Mouse (Mus musculus) CD4-positive naive resting alpha-beta T cell, adult 76 days (primary cell): ENCODE data around the gene Ssr4. TPM values are rescaled to one million over a fixed set of nuclear protein-coding genes. Genes with fewer than 3 reads are reported as not detected.

Experiments
- total RNA-seq: library from RNA; stranded (reverse); gene quantifications from one replicate; pipeline ENCODE4 v1.2.4, GENCODE M21; 2023

Gene Ssr4
- total RNA-seq: 109 TPM

DNA sequence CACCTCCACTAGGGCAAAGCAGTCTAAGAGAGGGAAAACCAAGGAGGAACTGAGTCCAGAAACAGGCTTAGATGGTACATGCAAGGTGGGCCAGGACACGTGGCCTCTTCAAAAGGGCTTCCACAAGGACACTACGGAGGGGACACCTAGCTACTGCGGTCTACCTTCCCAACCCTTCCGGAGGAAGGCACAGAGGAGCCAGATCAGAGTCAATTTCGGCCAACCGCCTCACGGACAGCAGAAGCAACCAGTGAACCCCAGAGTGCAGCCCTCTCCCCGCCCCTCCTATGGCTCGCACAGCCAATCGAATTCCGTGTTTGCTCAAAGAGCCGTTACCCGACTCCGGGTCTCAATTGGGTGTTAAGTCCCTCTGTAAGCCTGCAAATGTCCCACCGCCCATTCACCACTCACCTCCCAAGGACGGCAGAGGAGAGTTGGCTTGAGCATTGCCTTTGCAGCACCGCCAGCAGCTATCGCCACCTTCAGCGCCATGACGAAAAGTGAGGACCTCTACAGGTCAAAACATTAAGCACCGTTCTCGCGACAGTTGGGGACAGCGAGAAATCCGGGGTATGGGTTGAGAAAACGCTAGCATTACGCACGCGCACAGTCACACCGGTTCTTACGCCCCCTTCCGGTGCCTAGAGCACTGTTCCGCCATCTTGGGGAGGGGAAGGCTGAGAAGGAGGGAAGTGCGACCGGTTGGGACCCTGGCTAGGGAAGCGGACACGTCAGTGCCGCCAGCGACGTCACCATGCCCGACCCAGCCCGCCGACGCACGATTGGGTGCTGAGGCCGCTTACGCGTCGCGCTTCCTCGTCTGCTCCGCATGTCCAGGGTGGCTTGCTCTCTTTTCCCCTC is at the start of gene Ssr4, which contains the start of gene Idh3g:
Gene Ssr4, plus strand, starts transcription at position 665 of the 861 bp plus-strand sequence.
Gene Idh3g, minus strand, starts transcription at position 534 of the 861 bp plus-strand sequence.

DNA sequence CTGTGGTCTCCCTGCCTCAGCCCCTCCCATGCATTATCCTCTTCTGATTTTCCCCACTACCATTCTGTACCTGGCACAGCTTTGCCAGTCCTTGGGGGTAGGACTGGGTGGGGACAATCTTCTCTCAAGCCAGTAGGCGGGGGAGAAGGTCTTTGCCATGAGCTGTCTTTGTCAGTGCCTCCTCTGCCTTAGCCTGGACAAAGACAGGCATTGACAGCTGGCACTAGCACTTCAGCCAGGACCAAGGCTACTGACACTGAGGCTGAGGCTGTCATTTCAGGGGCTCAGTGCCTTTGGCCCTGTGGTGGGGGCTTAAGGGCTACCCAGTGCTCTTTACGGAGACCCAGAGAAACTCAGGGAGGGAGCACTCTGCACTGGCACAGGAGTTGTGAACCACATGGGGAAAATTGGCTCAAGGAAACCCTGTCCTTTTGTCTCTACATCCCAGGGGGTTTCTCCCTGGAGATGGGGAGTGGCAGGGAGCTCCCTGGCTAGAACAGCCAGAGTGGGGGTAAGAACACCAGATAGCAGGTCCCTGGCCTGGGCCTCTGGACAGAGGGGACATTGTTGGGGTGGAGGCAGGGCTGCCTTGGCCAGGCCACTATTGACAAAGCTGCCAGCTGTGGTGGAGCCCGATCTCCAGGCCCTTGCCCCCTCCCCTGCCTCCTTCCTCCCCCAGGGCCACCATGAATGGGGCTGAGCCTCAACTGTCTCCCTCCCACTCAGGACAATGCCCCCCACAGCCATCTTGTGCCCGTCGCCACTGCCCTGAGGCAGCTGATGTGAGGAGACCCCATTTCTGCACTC is 30.3 kb upstream of the Ssr4 start, which contains the start of gene Plxnb3:
Gene Plxnb3, plus strand, starts transcription at position 757 of the 807 bp plus-strand sequence.

DNA sequence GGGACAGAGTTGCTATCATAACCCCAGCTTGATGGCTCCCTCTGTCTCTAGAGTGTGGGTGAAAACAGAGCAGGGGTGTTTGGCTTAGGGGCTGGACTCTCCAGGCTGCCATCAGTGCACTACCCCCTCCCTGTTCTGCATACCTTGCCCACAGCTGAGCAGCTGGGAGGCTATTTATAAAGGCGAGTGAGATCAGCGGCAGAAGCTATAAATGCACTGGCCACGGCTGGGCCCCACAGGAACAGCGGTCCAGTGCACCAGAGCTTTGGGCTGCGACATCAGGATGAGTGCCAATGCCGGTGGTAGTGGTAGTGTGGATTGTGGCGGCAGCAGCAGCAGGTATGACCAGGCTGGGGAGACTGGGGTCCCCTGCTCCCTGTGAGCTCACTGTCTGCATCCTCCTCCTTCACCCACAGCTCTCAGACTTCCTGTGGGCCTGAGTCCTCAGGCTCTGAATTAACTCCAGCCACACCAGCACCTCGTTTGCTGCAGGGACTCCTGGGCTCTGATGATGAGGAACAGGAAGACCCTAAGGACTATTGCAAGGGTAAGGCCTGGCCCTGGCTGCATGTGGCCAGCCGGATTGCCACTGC is 12.6 kb upstream of the Ssr4 start, which contains the start of gene Srpk3:
Gene Srpk3, plus strand, starts transcription at position 238 of the 593 bp plus-strand sequence.

GRCm38 (mm10) chrX:73824185-73825151 is 37.6 kb downstream of the Ssr4 start, which contains the start of gene Pdzd4:
Gene Pdzd4, minus strand, starts transcription at chrX:73824969.

Other genes with a start within 250 kb of the Ssr4 start
- gene Dusp9, start 147.6 kb upstream of the Ssr4 start, total RNA-seq: 0.21 TPM
- gene Pnck, start 126.9 kb upstream of the Ssr4 start, total RNA-seq: 0.79 TPM
- gene Slc6a8, start 113.9 kb upstream of the Ssr4 start, total RNA-seq: 0.29 TPM
- 94.2 TPM for gene Bcap31, start 70.9 kb upstream of the Ssr4 start, total RNA-seq
- gene Abcd1, start 70.4 kb upstream of the Ssr4 start, total RNA-seq: 32.2 TPM
- gene Plxnb3, start 29.9 kb upstream of the Ssr4 start, total RNA-seq: not detected
- gene Srpk3, start 12.6 kb upstream of the Ssr4 start, total RNA-seq: 9.1 TPM
- 139 TPM for gene Idh3g, start 131 bp upstream of the Ssr4 start, total RNA-seq
- gene Pdzd4, start 37.9 kb downstream of the Ssr4 start, total RNA-seq: 1.1 TPM
- gene Avpr2, start 105.1 kb downstream of the Ssr4 start, total RNA-seq: not detected
- 61.1 TPM for gene L1cam, start 109.1 kb downstream of the Ssr4 start, total RNA-seq
- 268 TPM for gene Arhgap4, start 134.8 kb downstream of the Ssr4 start, total RNA-seq
- 61.7 TPM for gene Naa10, start 134.9 kb downstream of the Ssr4 start, total RNA-seq
- gene Renbp, start 143.8 kb downstream of the Ssr4 start, total RNA-seq: 4.7 TPM
- 85.9 TPM for gene Hcfc1, start 179.3 kb downstream of the Ssr4 start, total RNA-seq
- 123 TPM for gene Irak1, start 236.9 kb downstream of the Ssr4 start, total RNA-seq